Mouse (Mus musculus) liver, adult 2 months (tissue): ENCODE measurements around the gene Pithd1. TPM values are rescaled to one million over a fixed set of nuclear protein-coding genes. Genes with fewer than 3 reads are reported as not detected.

Source experiments
- DNase-seq: peaks from one replicate; pipeline ENCODE4 v3.0.0-alpha.2; 2011; ENCODE audit warnings: low read depth, low spot score; ENCODE audit errors: extremely low read depth
- H3K27ac ChIP-seq: fragments of 200-500 bp; replicated peaks from 2 replicates; pipeline ENCODE4 v1.5.1; 2012; ENCODE audit warnings: low read depth, mild to moderate bottlenecking, control low read depth, inconsistent platforms, low read length; ENCODE audit not compliant: insufficient read depth
- H3K27me3 ChIP-seq: fragments of 200-500 bp; 2 replicates; pipeline ENCODE4 v1.6.1; 2012; ENCODE audit warnings: mild to moderate bottlenecking, moderate library complexity, low read length, inconsistent platforms; ENCODE audit not compliant: control insufficient read depth, insufficient read depth
- H3K36me3 ChIP-seq: fragments of 200-500 bp; 2 replicates; pipeline ENCODE4 v1.6.1; 2012; ENCODE audit warnings: low read length, inconsistent platforms; ENCODE audit not compliant: control insufficient read depth, insufficient read depth
- H3K4me1 ChIP-seq: fragments of 200-500 bp; 2 replicates; pipeline ENCODE4 v1.6.1; 2011; ENCODE audit warnings: low read length; ENCODE audit not compliant: control insufficient read depth, insufficient read depth
- H3K4me3 ChIP-seq: fragments of 200-500 bp; 2 replicates; pipeline ENCODE4 v1.5.1; 2011; ENCODE audit warnings: low read depth, mild to moderate bottlenecking, control low read depth, low read length, moderate library complexity; ENCODE audit not compliant: insufficient read depth
- H3K79me2 ChIP-seq: fragments of 200-500 bp; 2 replicates; pipeline ENCODE4 v1.6.1; 2012; ENCODE audit warnings: inconsistent platforms, mild to moderate bottlenecking, low read length, moderate library complexity; ENCODE audit not compliant: control insufficient read depth, insufficient read depth
- H3K9ac ChIP-seq: fragments of 200-500 bp; 2 replicates; pipeline ENCODE4 v1.6.1; 2012; ENCODE audit warnings: low read depth, mild to moderate bottlenecking, control low read depth, inconsistent platforms, low read length
- CTCF ChIP-seq: fragments of 200-500 bp; IDR thresholded peaks from 2 replicates; pipeline ENCODE4 v1.5.1; 2011; ENCODE audit warnings: low read depth, low read length, control low read depth
- POLR2A ChIP-seq: fragments of 200-500 bp; IDR thresholded peaks from 2 replicates; pipeline ENCODE4 v1.6.1; 2011; ENCODE audit warnings: low read length, control low read depth; ENCODE audit not compliant: insufficient read depth; ENCODE audit errors: extremely low read depth
- WGBS: fragments of 180-500 bp; shearing (Covaris S2); methylation state at CpG from one replicate; pipeline ENCODE4 v1.1.7; 2018; 5-methylcytosine and 5-hydroxymethylcytosine counted together
- polyA plus RNA-seq: library from polyadenylated mRNA; depleted of rRNA; stranded (reverse); fragments of >200 nt; gene quantifications from 2 replicates; pipeline ENCODE4 v1.2.3, GENCODE M21; 2012
- total RNA-seq: library from RNA; depleted of rRNA; stranded (reverse); fragments of >200 nt; gene quantifications from 2 replicates; pipeline ENCODE4 v1.2.3, GENCODE M21; 2014

Gene Pithd1
- total and polyA plus RNA-seq, 2 experiments: 21.0 to 28.8 TPM

DNA sequence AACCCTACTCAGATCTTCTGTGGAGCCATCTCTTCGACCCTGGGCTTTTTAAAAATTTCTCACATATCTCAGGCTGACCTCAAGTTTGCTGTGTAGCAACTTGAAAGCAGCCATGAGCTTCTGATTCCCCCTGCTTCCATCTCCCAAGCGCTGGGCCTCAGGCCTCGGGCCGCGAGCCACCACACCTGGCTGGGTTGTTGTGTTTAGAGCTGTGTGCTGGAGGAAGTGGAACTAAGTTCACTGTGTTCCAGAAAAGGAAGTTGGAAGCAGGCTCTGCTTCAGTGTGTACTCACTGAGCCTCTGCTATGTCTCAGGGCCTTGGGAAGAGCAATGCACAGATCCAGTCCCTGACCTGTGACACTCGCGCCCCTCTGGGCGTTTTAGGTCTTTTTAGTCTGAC, 38.9 kb downstream of the Pithd1 start:
- Histone ChIP-seq H3K27ac (peak overlapping the region; percentile 66), H3K79me2 (peaks cover 8% of the 10 kb centered on the region; the same call in 1 of the 2 replicates), H3K36me3 (peaks cover 3% of the 10 kb centered on the region; the same call in 1 of the 2 replicates), H3K4me1 (peaks cover 20% of the 10 kb centered on the region), H3K27me3 (no peaks in the 10 kb centered on the region), H3K4me3 (no peak overlapping the region), H3K9ac (peak overlapping the region; percentile 46; the same call in 1 of the 2 replicates)
- 29% methylated on average over 8 of the region's 8 CpGs for WGBS
- DNase-seq: peak; percentile 87
- no peak for TF ChIP-seq POLR2A
- no peak for TF ChIP-seq CTCF

DNA sequence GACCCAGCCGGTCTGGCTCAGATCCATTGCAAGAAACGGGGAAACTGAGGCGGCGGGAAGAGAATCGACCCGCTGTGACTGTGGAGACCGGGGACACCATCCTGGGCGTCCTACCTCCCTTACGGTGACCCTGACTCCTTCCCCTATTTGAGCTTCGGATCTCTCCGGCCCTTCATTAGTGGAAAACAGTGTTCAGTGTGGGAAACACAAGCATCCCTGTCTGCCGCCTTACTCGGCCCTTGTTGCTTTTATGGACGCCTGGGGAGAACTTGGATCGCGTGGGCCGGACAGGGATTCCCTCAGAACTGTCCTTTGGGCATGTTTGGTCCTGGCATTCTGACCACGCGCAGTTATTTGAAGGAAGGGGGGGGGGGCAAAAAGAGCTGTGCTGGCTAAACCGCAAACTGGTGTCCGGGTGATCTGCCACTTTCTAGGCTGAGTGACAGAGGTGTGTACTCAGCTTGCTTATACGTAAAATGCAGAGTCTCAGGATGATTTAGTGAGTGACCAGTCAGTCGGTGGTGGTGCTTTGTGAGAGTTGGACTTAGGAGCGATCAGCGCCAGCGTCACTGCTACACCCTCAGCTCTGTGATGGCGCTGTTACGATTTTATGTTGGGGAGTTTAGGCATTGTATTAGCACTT, 40.3 kb downstream of the Pithd1 start:
- H3K4me1 ChIP-seq: peaks cover 20% of the 10 kb centered on the region
- peaks cover 3% of the 10 kb centered on the region; the same call in 1 of the 2 replicates for H3K36me3 ChIP-seq
- no peak for TF ChIP-seq POLR2A
- TF ChIP-seq CTCF: no peak
- H3K27ac ChIP-seq: peak overlapping the region; percentile 68
- under 1% methylated on average over 28 of the region's 28 CpGs for WGBS
- H3K9ac ChIP-seq: peak overlapping the region; percentile 85
- peak overlapping the region; percentile 61 for H3K4me3 ChIP-seq
- peaks cover 8% of the 10 kb centered on the region; the same call in 1 of the 2 replicates for H3K79me2 ChIP-seq
- DNase-seq: peak; percentile 66
- no peaks in the 10 kb centered on the region for H3K27me3 ChIP-seq

DNA sequence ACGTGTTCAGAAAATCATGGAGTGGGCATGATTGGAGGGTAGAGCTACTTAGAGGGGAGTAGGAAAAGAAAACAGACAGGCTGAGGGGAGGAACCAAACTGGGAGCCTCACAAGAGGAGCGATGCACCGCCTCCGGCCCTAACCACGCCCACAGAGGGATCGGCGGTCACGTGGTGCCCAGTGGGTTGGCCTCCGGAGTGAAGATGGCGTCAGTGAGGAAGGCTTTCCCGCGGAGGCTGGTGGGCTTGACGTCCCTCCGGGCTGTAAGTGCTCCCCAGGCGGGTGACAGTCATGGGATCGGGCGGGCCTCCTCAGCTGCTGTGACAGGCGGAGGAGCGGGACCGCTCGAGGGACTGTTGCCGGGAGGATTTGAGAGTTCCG, 40.8 kb downstream of the Pithd1 start, which contains the start of gene Hmgcl:
Hmgcl (plus strand) TSS at position 171 of the 381 bp plus-strand sequence.
- peak; percentile 94 for TF ChIP-seq POLR2A
- TF ChIP-seq CTCF: no peak
- peak; percentile 77 for DNase-seq
- Histone ChIP-seq H3K79me2 (peaks cover 8% of the 10 kb centered on the region; the same call in 1 of the 2 replicates), H3K9ac (peak within 1 kb of the TSS; percentile 85), H3K36me3 (no peaks in the 10 kb centered on the region; the same call in 1 of the 2 replicates), H3K4me3 (peak within 1 kb of the TSS; percentile 61), H3K27me3 (no peaks in the 10 kb centered on the region), H3K27ac (peak within 1 kb of the TSS; percentile 68), H3K4me1 (peaks cover 20% of the 10 kb centered on the region)
- WGBS: under 1% methylated on average over 23 of the region's 23 CpGs

DNA sequence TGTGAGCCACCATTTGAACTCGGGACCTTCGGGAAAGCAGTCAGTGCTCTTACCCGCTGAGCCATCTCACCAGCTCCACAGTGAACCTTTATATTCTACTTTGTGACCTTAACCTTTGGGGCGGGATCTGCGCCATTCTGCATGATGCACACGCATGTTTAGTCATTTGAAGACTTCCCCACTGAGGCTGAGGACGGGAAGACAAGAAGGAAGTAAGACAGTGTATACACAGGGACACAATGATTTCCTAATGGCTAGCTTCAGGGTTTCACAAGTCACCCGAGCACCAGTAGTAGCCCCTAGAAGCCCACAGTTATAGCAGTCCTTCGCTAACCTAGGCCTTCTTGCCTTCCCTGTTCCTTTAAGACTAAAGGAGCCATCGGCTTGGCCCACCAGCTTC, 41.4 kb downstream of the Pithd1 start:
- no peaks in the 10 kb centered on the region for H3K36me3 ChIP-seq
- H3K4me1 ChIP-seq: peaks cover 20% of the 10 kb centered on the region
- H3K9ac ChIP-seq: peak overlapping the region; percentile 15; the same call in 1 of the 2 replicates
- peaks cover 8% of the 10 kb centered on the region; the same call in 1 of the 2 replicates for H3K79me2 ChIP-seq
- no peak overlapping the region for H3K4me3 ChIP-seq
- WGBS: 78% methylated on average over 10 of the region's 10 CpGs
- no peak for DNase-seq
- no peaks in the 10 kb centered on the region for H3K27me3 ChIP-seq
- H3K27ac ChIP-seq: peak overlapping the region; percentile 18
- TF ChIP-seq POLR2A (no peak), CTCF (no peak)

DNA sequence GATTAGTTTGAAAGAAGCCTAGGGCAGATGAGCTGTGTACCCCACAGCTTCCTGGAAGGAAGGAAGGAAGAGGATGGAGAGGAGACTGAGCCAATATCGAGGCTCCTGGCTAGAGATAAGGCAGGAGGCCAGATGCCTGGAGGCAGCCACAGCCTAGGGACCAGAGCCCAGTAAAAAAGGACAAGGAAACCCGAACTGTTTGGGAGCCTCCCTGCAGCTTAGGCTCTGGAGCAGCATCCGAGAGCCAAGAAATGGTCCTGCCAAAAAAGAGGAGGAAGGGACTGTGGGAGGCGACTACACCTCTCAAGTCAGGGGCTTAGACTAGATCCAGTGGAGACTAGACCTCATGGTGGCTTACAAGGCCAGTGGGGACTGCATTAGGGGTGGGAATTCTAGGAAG, 43.7 kb downstream of the Pithd1 start:
- 63% methylated on average over 4 of the region's 4 CpGs for WGBS
- Histone ChIP-seq H3K4me3 (no peak overlapping the region), H3K27me3 (no peaks in the 10 kb centered on the region), H3K9ac (no peak overlapping the region), H3K4me1 (peaks cover 6% of the 10 kb centered on the region), H3K27ac (peak overlapping the region; percentile 15), H3K79me2 (peaks cover 8% of the 10 kb centered on the region; the same call in 1 of the 2 replicates), H3K36me3 (peaks cover 1% of the 10 kb centered on the region; the same call in 1 of the 2 replicates)
- TF ChIP-seq POLR2A (no peak), CTCF (no peak)
- DNase-seq: no peak

DNA sequence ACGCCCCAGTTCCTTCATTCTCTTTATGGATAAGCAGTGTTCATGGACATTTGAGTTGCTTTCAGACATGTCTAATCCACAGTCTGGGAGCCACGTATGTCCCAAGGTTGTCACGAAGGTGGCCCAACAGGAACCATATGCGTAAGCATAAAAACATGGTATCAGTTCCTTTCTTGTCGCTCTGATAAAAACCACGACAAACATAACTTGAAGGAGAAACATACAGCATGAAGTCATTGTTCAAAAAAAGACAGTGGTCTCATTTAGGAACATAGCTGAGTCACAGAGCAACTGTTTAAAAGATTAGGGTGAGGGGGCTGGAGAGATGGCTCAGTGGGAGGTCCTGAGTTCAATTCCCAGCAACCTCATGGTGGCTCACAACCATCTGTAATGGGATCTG, 44.9 kb downstream of the Pithd1 start:
- Histone ChIP-seq H3K27me3 (no peaks in the 10 kb centered on the region), H3K79me2 (peaks cover 6% of the 10 kb centered on the region; the same call in 1 of the 2 replicates), H3K36me3 (peaks cover 6% of the 10 kb centered on the region; the same call in 1 of the 2 replicates), H3K9ac (no peak overlapping the region), H3K4me1 (no peaks in the 10 kb centered on the region), H3K4me3 (no peak overlapping the region), H3K27ac (no peak overlapping the region)
- WGBS: 75% methylated on average over 6 of the region's 6 CpGs
- no peak for DNase-seq
- TF ChIP-seq CTCF (no peak), POLR2A (no peak)
